Mouse (Mus musculus) 3134 (cell line): Measurements from ENCODE around the gene Tmprss2.

Experiments used
- DNase-seq: peaks from one replicate; pipeline ENCODE4 v3.0.0-alpha.2; 2011; ENCODE audit warnings: low spot score; ENCODE audit not compliant: insufficient read length; ENCODE audit errors: extremely low read depth

Gene Tmprss2

GRCm38 (mm10) chr16:97610939-97611338 lies at the start of gene Tmprss2:
Gene Tmprss2 (minus strand): TSS chr16:97611195.
- DNase-seq, result no peak

DNA sequence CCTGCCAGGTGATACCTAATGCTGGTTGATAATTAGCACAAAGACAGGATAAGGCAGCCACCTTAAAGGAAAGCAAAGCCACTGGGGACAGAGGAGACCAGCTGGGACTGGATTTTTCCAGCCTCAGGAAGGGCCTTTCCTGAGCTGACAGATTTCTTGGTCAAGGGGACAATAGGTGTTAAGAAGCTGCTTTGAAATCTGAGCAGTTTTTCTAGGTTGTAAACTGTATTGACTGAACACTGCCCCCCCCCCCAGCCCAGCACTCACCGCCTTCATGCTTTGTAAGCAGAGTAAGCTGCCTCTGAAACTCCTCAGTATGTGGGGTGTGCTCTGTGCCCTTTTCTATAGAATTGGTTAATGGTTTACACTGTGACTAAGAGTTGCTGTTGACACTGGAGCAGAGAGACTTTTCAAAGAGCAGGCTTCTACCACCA lies 48.2 kb upstream of the Tmprss2 start:
- DNase-seq, result no peak

- no peak for DNase-seq
These were observed 47.5 kb upstream of the Tmprss2 start for GRCm38 (mm10) chr16:97658481-97658880.

DNA sequence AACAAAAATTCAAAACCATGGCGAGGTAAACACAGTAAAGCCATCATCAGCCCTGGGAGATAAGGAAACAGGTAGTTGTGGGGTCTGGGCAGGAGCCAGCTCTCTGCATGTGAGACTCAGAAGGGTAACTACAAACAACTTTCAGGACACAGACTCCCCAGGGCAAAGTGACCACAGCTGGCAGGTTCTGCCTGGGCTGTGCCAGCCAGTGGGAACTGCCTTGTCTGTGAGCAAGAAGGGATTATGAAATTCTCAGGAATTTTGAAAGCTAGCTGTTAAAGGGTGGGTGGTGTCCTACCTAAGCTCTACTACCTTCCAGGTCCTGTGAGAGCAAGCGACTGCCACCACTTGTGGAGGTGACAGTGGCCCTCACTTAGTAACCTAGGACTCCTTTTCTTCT lies 44.8 kb upstream of the Tmprss2 start:
- no peak for DNase-seq

- DNase-seq, result no peak
These were observed 38.7 kb upstream of the Tmprss2 start for GRCm38 (mm10) chr16:97649522-97650188.

- DNase-seq, result no peak
These were observed 33.7 kb upstream of the Tmprss2 start for GRCm38 (mm10) chr16:97644681-97645080.

DNA sequence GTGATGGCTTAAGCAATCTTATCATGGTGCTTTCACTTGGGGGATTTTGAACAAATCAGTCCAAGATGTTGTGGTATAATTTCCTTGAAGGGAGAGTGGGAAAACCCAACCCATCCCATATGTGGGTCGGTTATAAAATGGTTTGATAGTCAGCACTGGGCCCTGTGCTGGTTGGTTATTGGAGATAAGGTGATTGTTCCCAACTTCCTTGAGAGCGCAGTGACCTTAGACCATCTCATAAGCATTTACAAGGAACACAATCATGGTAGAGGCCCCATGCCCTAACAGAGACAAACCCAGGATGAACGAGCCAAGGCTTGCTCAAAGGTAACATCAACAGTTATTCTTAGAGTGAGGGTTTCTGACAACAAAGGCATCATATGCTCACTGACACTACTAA lies 28.6 kb upstream of the Tmprss2 start:
- DNase-seq, result no peak

- DNase-seq, result no peak
These were observed 22.0 kb upstream of the Tmprss2 start for GRCm38 (mm10) chr16:97632880-97633484.

DNA sequence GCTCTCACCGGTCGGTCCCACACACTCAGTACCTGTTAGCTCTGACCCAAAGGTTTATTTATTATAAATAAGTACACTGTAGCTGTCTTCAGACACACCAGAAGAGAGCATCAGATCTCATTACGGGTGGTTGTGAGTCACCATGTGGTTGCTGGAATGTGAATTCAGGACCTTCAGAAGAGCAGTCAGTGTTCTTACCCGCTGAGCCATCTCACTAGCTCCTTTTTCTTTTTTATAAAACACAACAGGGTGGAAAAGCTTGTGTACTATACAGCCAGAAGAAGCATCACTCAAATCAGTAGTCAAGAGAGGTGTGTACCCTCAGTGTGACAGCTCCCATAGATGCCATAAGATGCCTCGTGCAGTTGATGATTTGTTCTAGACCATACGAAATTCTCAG lies 12.2 kb upstream of the Tmprss2 start:
- DNase-seq, result no peak

DNA sequence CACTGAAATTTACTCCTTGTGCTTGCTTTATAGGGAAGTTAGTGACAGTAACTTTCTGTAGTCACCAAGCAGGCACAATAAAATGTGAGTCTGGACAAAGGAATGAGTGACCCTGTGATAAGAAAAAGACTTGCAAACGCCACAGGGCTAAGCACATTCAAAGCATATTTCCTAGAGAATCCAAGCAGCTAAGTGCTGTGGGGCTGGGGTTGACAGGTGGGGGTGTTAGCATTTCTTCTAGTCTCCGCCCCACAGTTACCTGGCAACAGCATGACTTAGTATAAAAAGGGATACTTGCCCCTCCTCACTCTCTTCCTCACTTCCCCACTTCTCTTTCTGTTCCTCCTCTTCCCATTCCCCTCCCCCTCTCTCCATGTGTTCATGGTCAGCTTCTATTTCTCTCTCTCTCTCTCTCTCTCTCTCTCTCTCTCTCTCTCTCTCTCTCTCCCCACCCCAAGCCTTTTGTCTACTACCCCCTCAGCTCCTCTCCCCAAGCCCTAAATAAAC lies 11.4 kb upstream of the Tmprss2 start:
- DNase-seq, result no peak

DNA sequence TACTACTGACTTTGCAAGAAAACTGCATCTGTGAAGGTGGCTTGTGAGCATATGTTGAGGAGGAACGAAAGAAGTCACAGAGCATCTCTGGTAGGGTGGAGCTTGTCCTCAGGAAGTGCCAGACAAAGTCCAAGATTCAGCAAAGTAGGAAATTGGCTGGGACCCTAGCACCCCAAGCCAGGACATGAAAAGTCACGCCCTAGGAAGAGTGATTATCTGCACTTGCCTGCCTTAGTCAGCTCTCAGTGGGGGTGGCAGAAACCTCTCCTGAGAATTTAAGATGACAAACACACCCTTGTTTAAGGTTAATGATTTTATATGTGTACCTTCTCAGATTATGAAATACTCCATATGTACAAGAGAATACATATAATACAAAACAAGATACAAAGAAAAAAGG lies 7.3 kb upstream of the Tmprss2 start:
- DNase-seq, result no peak

GRCm38 (mm10) chr16:97612009-97612408 lies 1.0 kb upstream of the Tmprss2 start:
- DNase-seq, result no peak

- no peak for DNase-seq
These were observed 749 bp downstream of the Tmprss2 start for GRCm38 (mm10) chr16:97610246-97610645.

DNA sequence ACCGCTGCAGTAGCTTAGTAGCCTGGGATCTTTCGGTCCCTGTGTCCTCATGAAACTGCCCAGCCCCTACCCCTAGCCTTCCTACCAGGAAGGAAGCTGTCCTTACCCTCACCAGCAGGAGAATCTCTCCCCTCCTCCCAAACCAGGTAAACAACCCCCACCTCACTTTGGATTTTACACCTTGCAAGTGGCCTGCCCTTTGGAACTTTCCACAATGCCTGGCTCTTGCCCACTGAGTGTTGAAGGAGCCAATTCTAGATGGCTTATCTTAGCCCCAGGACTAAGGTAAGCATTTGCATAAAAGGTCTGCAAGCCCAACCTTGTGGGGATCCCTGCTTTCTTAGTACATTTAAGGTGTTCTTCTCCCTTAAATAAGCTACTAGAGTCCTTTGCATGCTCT lies 1.3 kb downstream of the Tmprss2 start:
- DNase-seq, result no peak

DNA sequence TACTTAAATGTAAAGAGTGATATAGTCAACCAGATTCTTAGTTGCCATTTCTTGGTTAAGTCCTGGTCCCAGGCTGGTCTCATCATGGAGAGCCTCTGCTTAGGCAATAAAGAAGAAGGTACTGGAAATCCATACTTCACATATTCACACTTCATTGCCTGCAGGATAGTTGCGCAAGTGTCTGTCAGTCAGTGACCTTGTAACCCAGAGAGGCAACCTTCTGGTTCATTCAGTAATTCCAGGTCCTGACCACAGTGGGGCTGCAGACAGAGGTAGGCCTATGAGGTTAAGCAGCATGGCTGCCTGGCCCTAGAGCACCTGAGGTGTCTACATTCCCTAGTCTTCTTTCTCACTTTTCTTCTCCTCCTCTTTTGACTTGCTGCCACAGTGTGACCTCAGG lies 3.0 kb downstream of the Tmprss2 start:
- no peak for DNase-seq

GRCm38 (mm10) chr16:97606829-97607228 lies 4.2 kb downstream of the Tmprss2 start:
- DNase-seq, result no peak

DNA sequence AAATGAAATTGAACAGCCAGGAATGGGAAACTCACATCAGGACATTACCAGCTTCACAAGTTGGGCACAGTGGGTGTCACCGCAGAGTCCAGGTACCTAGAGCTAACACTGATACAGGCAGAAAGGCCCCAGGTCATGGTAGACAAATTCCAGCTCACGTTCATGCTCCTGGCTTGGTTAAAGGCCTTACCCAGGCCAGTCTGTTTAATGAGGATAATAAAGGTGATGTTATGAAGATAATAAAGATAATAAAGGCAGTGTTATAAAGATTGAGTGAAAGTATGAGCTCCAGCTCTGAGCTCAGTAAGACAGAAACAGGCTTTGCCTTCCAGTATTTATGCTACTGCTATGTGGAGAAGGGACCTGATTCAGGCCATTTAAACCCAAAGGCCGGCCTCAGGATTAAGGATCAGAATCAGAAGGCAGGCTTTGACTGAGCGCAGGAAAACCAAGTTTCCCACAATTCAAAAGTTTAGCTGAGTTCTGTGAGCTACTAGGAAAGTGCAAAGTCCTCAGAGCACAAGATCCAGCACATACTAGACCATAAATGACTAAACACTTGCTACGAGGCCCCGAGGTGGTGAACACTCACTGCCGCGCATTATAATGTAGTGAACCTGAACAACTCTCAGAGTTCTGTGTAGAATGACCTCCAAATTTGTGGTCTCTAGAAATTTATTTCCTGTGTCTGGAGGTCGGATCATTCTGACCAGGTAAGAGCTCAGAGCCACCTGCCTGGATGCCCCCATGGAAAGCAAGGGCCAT lies 4.9 kb downstream of the Tmprss2 start:
- no peak for DNase-seq

- no peak for DNase-seq
These were observed 8.7 kb downstream of the Tmprss2 start for GRCm38 (mm10) chr16:97602256-97602655.

DNA sequence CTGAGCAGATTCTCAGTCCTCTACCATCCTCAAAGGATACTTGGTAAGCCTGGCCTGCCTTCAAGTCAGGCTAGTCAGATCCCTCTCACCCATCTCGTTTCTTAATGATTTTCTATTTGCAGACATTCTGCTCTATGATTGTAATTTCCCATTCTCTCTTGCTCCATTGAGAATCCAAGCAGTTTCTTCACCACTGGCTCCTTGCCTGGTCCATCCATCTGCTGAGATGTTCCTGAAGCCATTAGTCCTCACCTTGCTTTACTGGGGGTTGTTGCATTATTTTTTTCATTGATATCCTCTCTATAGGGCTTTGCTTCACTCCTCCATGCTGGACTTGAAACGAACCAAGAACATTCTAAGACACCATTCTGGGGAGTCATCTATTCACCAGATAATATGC lies 10.4 kb downstream of the Tmprss2 start:
- DNase-seq, result no peak

GRCm38 (mm10) chr16:97598046-97598445 lies 12.9 kb downstream of the Tmprss2 start:
- no peak for DNase-seq

DNA sequence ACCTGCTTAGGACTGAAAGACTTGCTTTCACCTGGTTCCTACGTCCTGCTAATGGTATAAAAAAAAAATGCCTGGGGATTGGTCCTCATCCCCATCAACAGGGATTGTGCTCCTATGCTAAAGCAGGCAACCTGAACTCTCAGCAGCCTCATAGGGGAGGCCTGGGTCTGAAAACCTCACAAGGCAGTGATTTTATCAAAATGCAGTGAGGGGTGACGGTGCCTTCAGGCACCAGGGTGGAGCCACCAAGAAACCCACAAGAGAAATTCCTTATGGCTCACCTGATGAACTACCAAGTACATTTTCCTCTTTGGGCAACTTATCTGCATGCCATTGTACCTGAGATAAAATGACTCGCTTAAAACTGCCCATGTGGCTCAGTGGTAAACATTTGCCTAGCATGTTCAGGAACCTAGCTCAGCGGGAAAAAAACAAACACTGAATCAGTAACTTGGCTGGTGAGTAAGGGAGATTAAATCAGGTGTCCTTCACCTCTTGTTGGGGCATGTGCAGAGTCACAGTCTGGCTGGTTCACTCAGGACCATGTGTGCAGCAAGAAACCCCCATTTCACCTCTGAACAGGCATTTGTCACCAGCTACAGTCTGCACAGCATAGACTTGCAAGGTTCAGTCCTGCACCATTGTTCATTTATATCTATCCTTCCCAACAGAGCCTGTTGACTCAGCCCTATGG lies 17.0 kb downstream of the Tmprss2 start:
- no peak for DNase-seq
